Mouse (Mus musculus): ENCODE data around the gene Gabrb2.

- TF ChIP-seq MYOG (IDR thresholded peaks at IDR 0.05; ENCODE audit: control insufficient read depth in 1 of 3, insufficient read depth in 1 of 3, insufficient read length in 2 of 3, low read depth in 2 of 3) (peak in 1 of 3 experiments; percentile 24), TCF12 (IDR thresholded peaks at IDR 0.05; ENCODE audit: insufficient read depth, poor library complexity, severe bottlenecking) (no peak), POLR2A (IDR thresholded peaks at IDR 0.05; ENCODE audit: insufficient read length, low read depth) (no peak)
These were observed 230.6 kb downstream of the Gabrb2 start for GRCm38 (mm10) chr11:42650111-42650510.
